Mouse (Mus musculus) macrophage (primary cell): ENCODE results near the gene Sars2. TPM values are rescaled to one million over a fixed set of nuclear protein-coding genes. Genes with fewer than 3 reads are reported as not detected.

Experiments
- H3K27ac ChIP-seq: fragments of 350-480 bp; formaldehyde crosslinking; 2 replicates; pipeline ENCODE4 v1.9.0; 2021
- H3K36me3 ChIP-seq: fragments of 350-480 bp; formaldehyde crosslinking; 2 replicates; pipeline ENCODE4 v1.9.0; 2021; ENCODE audit errors: inconsistent target
- H3K4me3 ChIP-seq: fragments of 350-480 bp; formaldehyde crosslinking; 2 replicates; pipeline ENCODE4 v1.9.0; 2021; ENCODE audit errors: inconsistent target
- H3K79me2 ChIP-seq: fragments of 350-480 bp; formaldehyde crosslinking; 2 replicates; pipeline ENCODE4 v1.9.0; 2021; ENCODE audit errors: inconsistent target
- WGBS: methylation state at CpG from one replicate; pipeline ENCODE4 v1.1.7; 2026; ENCODE audit warnings: inconsistent platforms; ENCODE audit not compliant: missing documents; 5-methylcytosine and 5-hydroxymethylcytosine counted together
- polyA plus RNA-seq: library from polyadenylated mRNA; stranded (reverse); fragments of 250-400 nt; gene quantifications from 3 replicates; pipeline ENCODE4 v1.2.4, GENCODE M21; 2018; ENCODE audit warnings: inconsistent platforms

Sars2 gene
- polyA plus RNA-seq, 1 experiment from 2014 or later = 4.6 TPM

GRCm38 (mm10) chr7:28756079-28756478 lies 14.3 kb downstream of the Sars2 start, which contains the start of gene Ccer2:
Gene Ccer2 (plus strand): TSS chr7:28756174.
- peaks cover 30% of the 10 kb centered on the region for H3K36me3 ChIP-seq
- H3K79me2 ChIP-seq = no peaks in the 10 kb centered on the region
- 11% methylated on average over 17 of the region's 17 CpGs for WGBS
- H3K4me3 ChIP-seq = no peak within 1 kb of the TSS
- no peak within 1 kb of the TSS for H3K27ac ChIP-seq

DNA sequence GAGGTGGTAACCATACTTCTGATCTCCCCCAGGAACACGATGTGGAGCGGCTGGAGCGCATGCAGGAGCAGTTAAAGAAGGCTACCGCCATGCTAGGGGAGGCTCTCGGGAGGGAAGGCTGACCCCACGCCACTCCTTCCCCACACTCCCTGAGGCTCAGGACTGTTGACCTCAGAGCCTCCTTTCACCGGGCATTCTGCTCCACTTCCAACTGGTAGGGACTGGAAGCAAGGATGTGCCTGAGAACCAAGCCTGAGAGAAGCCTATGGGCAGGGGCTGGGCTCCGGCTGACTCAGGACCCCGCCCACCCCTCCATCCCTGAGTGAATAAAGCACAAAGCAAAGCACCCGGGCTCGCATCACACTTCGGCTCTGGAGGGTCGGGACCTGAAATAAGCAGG lies 16.8 kb downstream of the Sars2 start:
- Histone ChIP-seq H3K36me3 (peaks cover 50% of the 10 kb centered on the region), H3K27ac (no peak overlapping the region), H3K79me2 (peaks cover 11% of the 10 kb centered on the region; the same call in 1 of the 2 replicates), H3K4me3 (no peak overlapping the region)
- 93% methylated on average over 13 of the region's 13 CpGs for WGBS

- peaks cover 50% of the 10 kb centered on the region for H3K36me3 ChIP-seq
- H3K27ac ChIP-seq = no peak overlapping the region
- peaks cover 36% of the 10 kb centered on the region for H3K79me2 ChIP-seq
- 97% methylated on average over 9 of the region's 9 CpGs for WGBS
- no peak overlapping the region for H3K4me3 ChIP-seq
Measured at GRCm38 (mm10) chr7:28761907-28762306, 20.1 kb downstream of the Sars2 start.

DNA sequence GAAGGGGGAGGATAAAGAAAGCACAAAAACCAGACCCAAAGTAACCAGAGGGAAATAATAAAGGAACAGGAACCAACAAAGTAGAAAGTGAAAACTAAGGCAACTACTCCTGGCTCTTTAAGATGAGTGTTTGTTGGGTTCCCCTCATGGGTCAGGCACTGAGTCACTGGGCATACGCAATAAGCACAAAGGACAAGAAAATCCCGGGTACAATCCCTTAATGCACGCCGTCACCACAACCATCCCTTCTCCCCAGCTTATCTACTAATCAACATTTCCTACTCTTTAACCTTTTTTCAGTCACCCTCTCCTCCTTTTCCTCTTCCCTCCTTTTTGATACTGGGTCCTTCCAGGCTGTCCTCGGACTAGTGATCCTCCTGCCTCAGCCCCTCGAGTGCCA lies 23.4 kb downstream of the Sars2 start:
- peaks cover 29% of the 10 kb centered on the region for H3K36me3 ChIP-seq
- peak overlapping the region; percentile 78 for H3K4me3 ChIP-seq
- 26% methylated on average over 5 of the region's 6 CpGs for WGBS
- peaks cover 69% of the 10 kb centered on the region for H3K79me2 ChIP-seq
- H3K27ac ChIP-seq = peak overlapping the region; percentile 49

- Histone ChIP-seq H3K36me3 (peaks cover 18% of the 10 kb centered on the region), H3K4me3 (peak within 1 kb of the TSS; percentile 78), H3K79me2 (peaks cover 81% of the 10 kb centered on the region), H3K27ac (peak within 1 kb of the TSS; percentile 49)
- 0% methylated on average over 45 of the region's 45 CpGs for WGBS
Measured at GRCm38 (mm10) chr7:28766173-28766879, 24.5 kb downstream of the Sars2 start, which contains the start of gene Sirt2. Gene Sirt2 (plus strand): TSS chr7:28766735.

DNA sequence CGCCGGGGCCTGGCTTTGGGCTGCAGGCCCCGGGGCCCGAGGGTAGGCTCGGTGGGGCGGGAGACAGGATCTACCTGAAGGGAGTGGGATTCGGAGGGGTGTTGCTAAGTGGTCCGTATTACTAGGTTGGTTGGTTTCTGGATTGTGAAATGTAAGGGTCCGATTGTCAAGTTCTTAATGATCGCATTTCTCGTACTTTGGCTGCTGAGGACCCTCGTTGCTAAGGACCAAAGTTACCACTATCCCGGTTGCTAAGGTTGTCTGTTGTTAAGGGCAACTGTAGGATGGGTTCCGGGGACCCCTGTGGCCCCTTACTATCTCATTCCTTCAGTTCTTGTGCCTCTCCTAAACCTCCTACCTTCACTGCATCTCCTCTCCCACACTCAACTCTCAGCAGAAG lies 25.1 kb downstream of the Sars2 start:
- H3K4me3 ChIP-seq = peak overlapping the region; percentile 78
- WGBS = 4% methylated on average over 14 of the region's 14 CpGs
- H3K27ac ChIP-seq = peak overlapping the region; percentile 36
- H3K36me3 ChIP-seq = peaks cover 12% of the 10 kb centered on the region
- H3K79me2 ChIP-seq = peaks cover 86% of the 10 kb centered on the region

- peak within 1 kb of the TSS; percentile 36 for H3K27ac ChIP-seq
- H3K4me3 ChIP-seq = peak within 1 kb of the TSS; percentile 78
- 83% methylated on average over 7 of the region's 7 CpGs for WGBS
- peaks cover 6% of the 10 kb centered on the region for H3K36me3 ChIP-seq
- peaks cover 92% of the 10 kb centered on the region for H3K79me2 ChIP-seq
Measured at GRCm38 (mm10) chr7:28767462-28767965, 25.7 kb downstream of the Sars2 start, which contains the start of gene Nfkbib. Gene Nfkbib (minus strand): TSS chr7:28767512.

DNA sequence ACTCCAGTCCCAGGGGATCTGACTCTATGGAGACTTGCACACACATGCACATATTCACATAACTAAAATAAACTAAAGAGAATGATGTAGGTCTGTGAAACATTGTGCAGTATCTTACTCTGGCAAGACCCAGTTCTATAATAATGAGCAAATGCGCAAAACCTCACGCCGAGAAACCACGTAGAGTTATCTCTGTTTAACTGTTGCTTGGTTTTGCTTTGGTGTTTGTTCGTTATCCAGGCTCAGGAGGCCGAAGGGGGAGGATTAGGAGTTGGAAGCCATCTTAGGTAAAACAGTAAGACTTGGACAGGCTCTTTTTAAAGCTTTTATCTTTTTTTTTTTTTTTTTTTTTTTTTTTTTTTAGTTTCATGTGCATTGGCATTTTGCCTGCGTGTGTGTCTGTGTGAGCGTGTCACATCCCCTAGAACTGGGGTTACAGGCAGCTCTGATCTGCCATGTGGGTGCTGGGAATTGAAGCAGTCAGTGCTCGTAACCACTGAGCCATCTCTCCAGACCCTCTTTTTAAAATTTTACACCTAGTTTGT lies 27.7 kb downstream of the Sars2 start:
- no peak overlapping the region for H3K4me3 ChIP-seq
- peaks cover 9% of the 10 kb centered on the region; the same call in 1 of the 2 replicates for H3K36me3 ChIP-seq
- H3K79me2 ChIP-seq = peaks cover 93% of the 10 kb centered on the region
- no peak overlapping the region for H3K27ac ChIP-seq
- WGBS = 99% methylated on average over 8 of the region's 9 CpGs

GRCm38 (mm10) chr7:28770309-28770708 lies 28.5 kb downstream of the Sars2 start:
- Histone ChIP-seq H3K4me3 (no peak overlapping the region), H3K79me2 (peaks cover 95% of the 10 kb centered on the region), H3K36me3 (peaks cover 17% of the 10 kb centered on the region), H3K27ac (no peak overlapping the region)
- WGBS = 98% methylated on average over 3 of the region's 3 CpGs

DNA sequence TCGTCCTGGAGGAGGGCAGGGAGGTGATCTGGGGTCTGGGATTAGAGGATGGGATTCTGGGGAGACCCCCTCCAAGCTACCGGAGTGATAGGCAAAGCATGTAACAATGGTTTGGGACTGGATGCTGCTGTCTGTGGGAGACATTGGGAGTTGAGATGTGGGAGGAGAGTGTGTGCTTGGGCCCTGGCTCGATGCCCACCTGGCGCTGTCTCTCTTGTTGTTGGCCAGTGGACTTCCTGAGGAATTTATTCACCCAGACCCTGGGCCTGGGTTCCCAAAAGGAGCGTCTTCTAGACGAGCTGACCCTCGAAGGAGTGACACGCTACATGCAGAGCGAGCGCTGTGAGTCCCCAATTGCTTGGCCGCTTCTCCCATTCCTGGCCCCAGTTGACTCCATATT lies 30.1 kb downstream of the Sars2 start:
- Histone ChIP-seq H3K79me2 (peaks cover 91% of the 10 kb centered on the region), H3K4me3 (no peak overlapping the region), H3K27ac (no peak overlapping the region), H3K36me3 (peaks cover 31% of the 10 kb centered on the region)
- 96% methylated on average over 11 of the region's 11 CpGs for WGBS

DNA sequence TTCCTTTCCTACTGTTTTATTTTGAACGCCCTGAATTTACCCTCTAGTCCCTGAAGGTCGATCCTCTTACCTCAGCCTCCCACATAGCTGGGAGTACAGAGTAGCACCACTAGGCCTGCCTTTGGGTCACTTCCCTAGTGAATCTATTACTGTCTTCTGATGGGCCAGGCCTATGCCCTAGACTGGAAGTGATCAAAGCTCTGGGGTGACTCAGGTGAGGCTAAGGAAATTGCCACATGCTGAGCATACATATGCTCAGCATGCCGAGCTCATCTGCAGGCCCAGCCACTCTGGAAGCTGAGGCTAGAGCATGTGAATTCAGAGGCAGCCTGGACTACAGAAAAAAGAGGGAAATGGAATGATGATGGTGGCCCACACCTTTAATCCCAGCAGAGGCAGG lies 31.4 kb downstream of the Sars2 start:
- Histone ChIP-seq H3K36me3 (peaks cover 43% of the 10 kb centered on the region), H3K79me2 (peaks cover 78% of the 10 kb centered on the region), H3K27ac (no peak overlapping the region), H3K4me3 (no peak overlapping the region)
- WGBS = 87% methylated on average over 3 of the region's 3 CpGs

GRCm38 (mm10) chr7:28774164-28774563 lies 32.4 kb downstream of the Sars2 start:
- Histone ChIP-seq H3K79me2 (peaks cover 68% of the 10 kb centered on the region), H3K4me3 (no peak overlapping the region), H3K27ac (no peak overlapping the region), H3K36me3 (peaks cover 43% of the 10 kb centered on the region)
- WGBS = 96% methylated on average over 9 of the region's 12 CpGs

- Histone ChIP-seq H3K4me3 (no peak overlapping the region), H3K36me3 (peaks cover 46% of the 10 kb centered on the region), H3K27ac (no peak overlapping the region), H3K79me2 (peaks cover 59% of the 10 kb centered on the region)
- WGBS = 90% methylated on average over 7 of the region's 7 CpGs
Measured at GRCm38 (mm10) chr7:28775129-28775528, 33.3 kb downstream of the Sars2 start.

GRCm38 (mm10) chr7:28778825-28779224 lies 37.0 kb downstream of the Sars2 start:
- H3K4me3 ChIP-seq = no peak overlapping the region
- WGBS = 84% methylated on average over 7 of the region's 9 CpGs
- H3K27ac ChIP-seq = no peak overlapping the region
- H3K79me2 ChIP-seq = peaks cover 22% of the 10 kb centered on the region; the same call in 1 of the 2 replicates
- peaks cover 58% of the 10 kb centered on the region for H3K36me3 ChIP-seq

GRCm38 (mm10) chr7:28780067-28780658 lies 38.4 kb downstream of the Sars2 start:
- peaks cover 57% of the 10 kb centered on the region for H3K36me3 ChIP-seq
- peak overlapping the region; percentile 94 for H3K27ac ChIP-seq
- 30% methylated on average over 6 of the region's 6 CpGs for WGBS
- peaks cover 9% of the 10 kb centered on the region; the same call in 1 of the 2 replicates for H3K79me2 ChIP-seq
- no peak overlapping the region for H3K4me3 ChIP-seq
